Mouse (Mus musculus) MEL (cell line): ENCODE measurements around the gene A1bg.

ENCODE experiments used
- E2F4 ChIP-seq: IDR thresholded peaks from 2 replicates; pipeline ENCODE4 v1.6.1; 2011; ENCODE audit warnings: low read depth, low read length, improper control_type of control experiment, borderline replicate concordance
- EP300 ChIP-seq, 2 experiments: IDR thresholded peaks; 2 replicates each; pipeline ENCODE4 v1.6.1; 2011; ENCODE audit warnings: improper control_type of control experiment in 2 of 2, low read length in 2 of 2, low read depth in 1 of 2, mild to moderate bottlenecking in 1 of 2
- MAZ ChIP-seq: IDR thresholded peaks from 2 replicates; pipeline ENCODE4 v1.6.1; 2012; ENCODE audit warnings: low read depth, mild to moderate bottlenecking, inconsistent platforms, low read length, improper control_type of control experiment
- MEF2A ChIP-seq: IDR thresholded peaks from 2 replicates; pipeline ENCODE4 v1.6.1; 2014; ENCODE audit warnings: low read depth, mild to moderate bottlenecking, inconsistent platforms, low read length, improper control_type of control experiment; ENCODE audit not compliant: poor library complexity, insufficient replicate concordance, severe bottlenecking; ENCODE audit errors: extremely low read depth
- POLR2A ChIP-seq, 2 experiments: IDR thresholded peaks; 2 replicates each; pipeline ENCODE4 v1.6.1; 2011 to 2012; ENCODE audit warnings: low read length in 2 of 2, mild to moderate bottlenecking in 2 of 2, control low read depth in 1 of 2, improper control_type of control experiment in 1 of 2, low read depth in 1 of 2, moderate library complexity in 1 of 2; ENCODE audit not compliant: control insufficient read depth in 1 of 2, insufficient read depth in 1 of 2, poor library complexity in 1 of 2
- POLR2AphosphoS5 ChIP-seq: IDR thresholded peaks from 2 replicates; pipeline ENCODE4 v1.6.1; 2012; ENCODE audit warnings: low read depth, borderline replicate concordance, mild to moderate bottlenecking, inconsistent platforms, low read length, moderate library complexity, mixed read lengths
- RAD21 ChIP-seq: IDR thresholded peaks from 2 replicates; pipeline ENCODE4 v1.6.1; 2011; ENCODE audit warnings: mild to moderate bottlenecking, low read depth, low read length, improper control_type of control experiment
- TAL1 ChIP-seq: IDR thresholded peaks from 2 replicates; pipeline ENCODE4 v1.6.1; 2012; ENCODE audit warnings: mild to moderate bottlenecking, inconsistent platforms, low read length, moderate library complexity, mixed read lengths

- TF ChIP-seq E2F4: no peak
- TF ChIP-seq POLR2A (IDR thresholded peaks at IDR 0.05; ENCODE audit: control insufficient read depth in 1 of 2, insufficient read depth in 1 of 2, low read depth in 1 of 2, low read length in 2 of 2, poor library complexity in 1 of 2): no peak
- TF ChIP-seq POLR2AphosphoS5: no peak
- no peak for TF ChIP-seq EP300 (IDR thresholded peaks at IDR 0.05; ENCODE audit: low read depth in 1 of 2, low read length in 2 of 2)
- TF ChIP-seq MAZ: no peak
- TF ChIP-seq MEF2A: no peak
- TF ChIP-seq TAL1: no peak
- no peak for TF ChIP-seq RAD21
Observed at GRCm38 (mm10) chr15:60853231-60853999, 69.4 kb downstream of the A1bg start, which contains the start of gene Fam84b.
